Mouse (Mus musculus): ENCODE results near the gene Hcn3. TPM values are rescaled to one million over a fixed set of nuclear protein-coding genes. Genes with fewer than 3 reads are reported as not detected.
A peak's percentile ranks its signal among the peaks of the same experiment; 100 is the strongest.

The Hcn3 gene
- polyA plus RNA-seq, 1 experiment: 0.10 TPM

GRCm38 (mm10) chr3:89176421-89176820 is 16.4 kb upstream of the Hcn3 start:
- no peak overlapping the region for H3K4me2 ChIP-seq (ENCODE audit: low read depth)
- H3K4me3 ChIP-seq: no peak overlapping the region

DNA sequence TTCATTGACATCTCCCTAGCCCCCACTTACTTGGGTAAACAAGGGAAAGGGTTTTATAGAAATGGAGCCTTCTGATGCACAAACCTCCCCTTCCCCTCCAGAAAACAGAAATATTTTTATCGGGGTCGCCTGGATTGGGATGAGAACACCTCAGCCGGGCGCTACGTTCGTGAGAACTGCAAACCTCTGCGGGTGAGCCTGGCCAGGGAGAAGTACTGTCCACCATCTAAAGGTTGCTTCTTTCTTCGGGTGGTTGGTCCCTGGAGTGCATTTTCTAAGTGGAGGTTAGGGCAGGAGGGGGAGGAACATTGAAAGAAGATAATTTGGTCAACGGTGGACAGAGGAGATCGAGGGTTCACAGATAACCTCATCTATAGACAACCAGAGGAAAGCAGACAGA is 15.5 kb upstream of the Hcn3 start:
- H3K36me3 ChIP-seq (ENCODE audit: control insufficient read depth, insufficient read depth): peaks cover 42% of the 10 kb centered on the region
- TF ChIP-seq MAX (IDR thresholded peaks at IDR 0.05; ENCODE audit: low read depth) (no peak), MYOD1 (IDR thresholded peaks at IDR 0.05; ENCODE audit: control insufficient read depth in 1 of 3, insufficient read length in 2 of 3, low read depth in 2 of 3) (no peak), REST (IDR thresholded peaks at IDR 0.05; ENCODE audit: insufficient read depth, insufficient read length) (no peak)

More at GRCm38 (mm10) chr3:89176421-89176820, 16.4 kb upstream of the Hcn3 start:
- peaks cover 42% of the 10 kb centered on the region for H3K36me3 ChIP-seq (ENCODE audit: control insufficient read depth, insufficient read depth)
- no peak overlapping the region for H3ac ChIP-seq (ENCODE audit: control insufficient read depth, insufficient read length)
- TF ChIP-seq POLR2AphosphoS2 (IDR thresholded peaks at IDR 0.05; ENCODE audit: insufficient read length, low read depth): peak; percentile 9
- no peak for TF ChIP-seq USF1 (IDR thresholded peaks at IDR 0.05; ENCODE audit: low read depth)
- H3K27me3 ChIP-seq (ENCODE audit: control insufficient read depth, insufficient read depth, insufficient read length): no peaks in the 10 kb centered on the region
- H3K79me2 ChIP-seq (ENCODE audit: control insufficient read depth, insufficient read depth): peaks cover 14% of the 10 kb centered on the region

DNA sequence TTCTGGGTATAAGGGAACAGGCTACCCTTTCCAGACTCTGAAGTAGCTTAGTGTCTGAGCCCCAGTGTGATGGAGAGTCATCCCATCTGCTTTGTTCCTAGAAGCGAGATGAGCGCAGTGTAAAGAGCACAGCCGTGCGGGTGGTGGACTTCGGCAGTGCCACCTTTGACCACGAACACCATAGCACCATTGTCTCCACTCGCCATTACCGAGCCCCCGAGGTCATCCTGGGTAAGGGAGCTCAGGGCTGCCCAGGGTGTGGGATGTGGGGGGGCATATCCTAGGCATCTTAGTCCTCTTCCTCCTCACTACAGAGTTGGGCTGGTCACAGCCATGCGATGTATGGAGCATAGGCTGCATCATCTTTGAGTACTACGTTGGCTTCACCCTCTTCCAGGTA is 14.8 kb upstream of the Hcn3 start:
- Histone ChIP-seq H3K4me2 (ENCODE audit: low read depth) (no peak overlapping the region), H3ac (ENCODE audit: control insufficient read depth, insufficient read length) (no peak overlapping the region), H3K27me3 (ENCODE audit: control insufficient read depth, insufficient read depth, insufficient read length) (no peaks in the 10 kb centered on the region), H3K79me2 (ENCODE audit: control insufficient read depth, insufficient read depth) (peaks cover 14% of the 10 kb centered on the region), H3K36me3 (ENCODE audit: control insufficient read depth, insufficient read depth) (peaks cover 47% of the 10 kb centered on the region), H3K4me3 (no peak overlapping the region)
- TF ChIP-seq MAX (IDR thresholded peaks at IDR 0.05; ENCODE audit: low read depth) (no peak), POLR2AphosphoS2 (IDR thresholded peaks at IDR 0.05; ENCODE audit: insufficient read length, low read depth) (peak; percentile 39)

More for the DNA sequence above, 15.5 kb upstream of the Hcn3 start:
- peaks cover 14% of the 10 kb centered on the region for H3K79me2 ChIP-seq (ENCODE audit: control insufficient read depth, insufficient read depth)
- H3K4me3 ChIP-seq: no peak overlapping the region
- H3K4me2 ChIP-seq (ENCODE audit: low read depth): no peak overlapping the region
- H3ac ChIP-seq (ENCODE audit: control insufficient read depth, insufficient read length): no peak overlapping the region
- no peaks in the 10 kb centered on the region for H3K27me3 ChIP-seq (ENCODE audit: control insufficient read depth, insufficient read depth, insufficient read length)

- Histone ChIP-seq H3K27me3 (ENCODE audit: control insufficient read depth, insufficient read depth, insufficient read length) (no peaks in the 10 kb centered on the region), H3K4me2 (ENCODE audit: low read depth) (no peak overlapping the region), H3K36me3 (ENCODE audit: control insufficient read depth, insufficient read depth) (peaks cover 31% of the 10 kb centered on the region), H3ac (ENCODE audit: control insufficient read depth, insufficient read length) (no peak overlapping the region), H3K4me3 (no peak overlapping the region), H3K79me2 (ENCODE audit: control insufficient read depth, insufficient read depth) (peaks cover 21% of the 10 kb centered on the region)
- no peak for TF ChIP-seq TCF3 (IDR thresholded peaks at IDR 0.05; ENCODE audit: insufficient read length, low read depth)
- TF ChIP-seq TCF12 (IDR thresholded peaks at IDR 0.05; ENCODE audit: insufficient read depth, poor library complexity, severe bottlenecking): no peak
- TF ChIP-seq MAX (IDR thresholded peaks at IDR 0.05; ENCODE audit: low read depth): no peak
- TF ChIP-seq MYOG (IDR thresholded peaks at IDR 0.05; ENCODE audit: control insufficient read depth in 1 of 3, insufficient read depth in 1 of 3, insufficient read length in 2 of 3, low read depth in 2 of 3): no peak
- no peak for TF ChIP-seq POLR2A (IDR thresholded peaks at IDR 0.05; ENCODE audit: insufficient read length, low read depth)
- no peak for TF ChIP-seq CEBPB (IDR thresholded peaks at IDR 0.05; ENCODE audit: insufficient read depth, poor library complexity, severe bottlenecking)
- TF ChIP-seq POLR2AphosphoS2 (IDR thresholded peaks at IDR 0.05; ENCODE audit: insufficient read length, low read depth): no peak
- no peak for TF ChIP-seq REST (IDR thresholded peaks at IDR 0.05; ENCODE audit: insufficient read depth, insufficient read length)
- TF ChIP-seq MYOD1 (IDR thresholded peaks at IDR 0.05; ENCODE audit: control insufficient read depth in 1 of 3, insufficient read length in 2 of 3, low read depth in 2 of 3): no peak
- no peak for TF ChIP-seq E2F4 (IDR thresholded peaks at IDR 0.05; ENCODE audit: insufficient read depth)
- no peak for TF ChIP-seq USF1 (IDR thresholded peaks at IDR 0.05; ENCODE audit: low read depth)
- TF ChIP-seq SRF (IDR thresholded peaks at IDR 0.05; ENCODE audit: control insufficient read depth, insufficient read length, low read depth): no peak
Observed at GRCm38 (mm10) chr3:89166945-89167344, 6.9 kb upstream of the Hcn3 start.

GRCm38 (mm10) chr3:89165268-89165870 is 5.4 kb upstream of the Hcn3 start:
- Histone ChIP-seq H3K36me3 (ENCODE audit: control insufficient read depth, insufficient read depth) (peaks cover 27% of the 10 kb centered on the region), H3K4me2 (ENCODE audit: low read depth) (peak overlapping the region; percentile 97), H3ac (ENCODE audit: control insufficient read depth, insufficient read length) (peak overlapping the region; percentile 47), H3K79me2 (ENCODE audit: control insufficient read depth, insufficient read depth) (peaks cover 21% of the 10 kb centered on the region), H3K4me3 (peak overlapping the region; percentile 71), H3K27me3 (ENCODE audit: control insufficient read depth, insufficient read depth, insufficient read length) (no peaks in the 10 kb centered on the region)
- no peak for TF ChIP-seq E2F4 (IDR thresholded peaks at IDR 0.05; ENCODE audit: insufficient read depth)

DNA sequence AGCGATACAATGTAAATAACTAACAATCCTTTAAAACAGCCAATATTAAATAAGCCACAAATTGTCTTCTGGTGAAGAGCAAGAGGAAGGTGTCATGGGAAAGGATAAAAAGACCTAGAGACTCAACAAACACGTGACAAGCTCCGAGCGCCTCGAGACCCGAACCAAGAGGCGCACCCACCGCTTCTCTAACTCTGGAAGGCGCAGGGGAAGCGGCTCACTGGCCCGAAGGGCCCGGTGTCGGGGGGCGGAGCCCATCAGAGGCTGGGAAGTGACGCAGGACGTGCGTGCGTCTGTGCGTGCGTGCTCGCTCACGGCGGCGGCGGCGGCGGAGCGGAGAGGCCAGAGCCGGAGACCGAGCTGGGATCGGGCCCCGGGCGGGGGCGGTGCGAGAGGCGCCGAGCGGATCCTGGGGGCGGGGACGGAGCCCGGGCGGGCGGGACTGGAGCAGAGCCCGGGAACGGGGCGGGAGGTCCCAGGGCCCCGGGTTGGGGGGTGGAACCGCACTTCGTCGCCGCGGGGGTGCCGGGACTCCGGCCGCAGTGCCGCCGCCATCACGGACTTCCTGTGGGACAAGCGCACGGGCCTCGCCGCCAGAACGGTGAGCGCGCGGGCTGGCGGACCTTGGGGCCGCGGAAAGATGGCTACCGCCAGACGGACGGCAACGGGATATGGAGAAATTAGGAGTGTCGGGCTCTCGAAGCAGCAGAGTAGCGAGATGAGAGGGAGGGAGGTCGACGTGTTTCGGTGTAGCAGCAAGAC is 4.7 kb upstream of the Hcn3 start, which contains the start of gene Clk2:
Gene Clk2 (plus strand): TSS at position 290 of the 762 bp plus-strand sequence.
- TF ChIP-seq SRF (IDR thresholded peaks at IDR 0.05; ENCODE audit: control insufficient read depth, insufficient read length, low read depth): no peak
- TF ChIP-seq USF1 (IDR thresholded peaks at IDR 0.05; ENCODE audit: low read depth): peak; percentile 46
- TF ChIP-seq MYOG (IDR thresholded peaks at IDR 0.05; ENCODE audit: control insufficient read depth in 1 of 3, insufficient read depth in 1 of 3, insufficient read length in 2 of 3, low read depth in 2 of 3): peak in 1 of 3 experiments; percentile 4
- TF ChIP-seq POLR2AphosphoS2 (IDR thresholded peaks at IDR 0.05; ENCODE audit: insufficient read length, low read depth): peak; percentile 76
- peak; percentile 82 for TF ChIP-seq POLR2A (IDR thresholded peaks at IDR 0.05; ENCODE audit: insufficient read length, low read depth)
- H3ac ChIP-seq (ENCODE audit: control insufficient read depth, insufficient read length): peak within 1 kb of the TSS; percentile 47
- peaks cover 21% of the 10 kb centered on the region for H3K79me2 ChIP-seq (ENCODE audit: control insufficient read depth, insufficient read depth)
- H3K4me3 ChIP-seq: peak within 1 kb of the TSS; percentile 71
- peaks cover 21% of the 10 kb centered on the region for H3K36me3 ChIP-seq (ENCODE audit: control insufficient read depth, insufficient read depth)
- H3K4me2 ChIP-seq (ENCODE audit: low read depth): peak within 1 kb of the TSS; percentile 97
- peaks cover 3% of the 10 kb centered on the region for H3K27me3 ChIP-seq (ENCODE audit: control insufficient read depth, insufficient read depth, insufficient read length)
